Mouse (Mus musculus) spleen, adult 18-20 months (tissue): ENCODE data around the gene Olfr982.

Experiments used
- DNase-seq, 2 experiments: peaks; one replicate each; pipeline ENCODE4 v3.0.0; 2022; ENCODE audit warnings: mixed read lengths in 2 of 2

Gene Olfr982

DNA sequence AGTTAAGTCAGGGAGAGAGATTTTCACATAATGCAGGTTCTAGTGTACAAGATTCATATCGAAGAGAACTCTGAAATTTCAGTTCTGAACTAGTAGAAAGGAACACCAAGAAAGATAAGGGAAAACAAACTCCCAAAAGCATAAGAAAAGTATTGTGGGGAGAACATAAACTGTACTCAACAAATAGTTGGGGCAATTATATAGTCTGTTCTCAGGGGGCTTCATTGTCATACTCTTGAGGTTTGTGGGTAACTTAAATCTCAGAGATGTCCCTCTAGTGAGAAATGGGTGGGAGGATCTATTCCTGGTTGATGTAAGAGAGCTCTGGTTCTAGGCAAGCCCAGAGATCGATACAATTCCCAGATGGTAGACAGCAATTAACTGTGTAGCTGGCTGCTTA is at the start of gene Olfr982:
Olfr982 (plus strand) TSS at position 301 of the 400 bp plus-strand sequence.
- no peak for DNase-seq

DNA sequence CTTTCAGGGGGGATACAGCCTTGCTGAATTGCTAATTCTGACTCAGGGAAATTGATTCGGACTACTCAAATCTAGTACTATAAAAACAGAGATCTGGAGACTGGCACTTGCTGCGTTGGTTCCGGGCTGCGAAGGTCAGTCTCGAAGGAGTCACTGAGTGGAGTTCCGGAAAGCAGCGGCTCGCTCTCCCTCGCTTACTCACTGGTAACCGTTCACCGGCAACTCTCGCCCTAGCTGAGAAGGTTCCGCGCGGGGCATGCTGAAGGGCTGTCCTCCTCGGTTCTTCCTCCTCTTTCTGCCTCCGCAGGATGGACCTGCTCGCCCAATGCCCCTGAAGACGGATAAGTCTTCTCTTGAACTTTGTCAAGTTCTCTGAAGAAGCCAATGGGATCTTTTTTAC is 23.5 kb upstream of the Olfr982 start:
- no peak for DNase-seq

DNA sequence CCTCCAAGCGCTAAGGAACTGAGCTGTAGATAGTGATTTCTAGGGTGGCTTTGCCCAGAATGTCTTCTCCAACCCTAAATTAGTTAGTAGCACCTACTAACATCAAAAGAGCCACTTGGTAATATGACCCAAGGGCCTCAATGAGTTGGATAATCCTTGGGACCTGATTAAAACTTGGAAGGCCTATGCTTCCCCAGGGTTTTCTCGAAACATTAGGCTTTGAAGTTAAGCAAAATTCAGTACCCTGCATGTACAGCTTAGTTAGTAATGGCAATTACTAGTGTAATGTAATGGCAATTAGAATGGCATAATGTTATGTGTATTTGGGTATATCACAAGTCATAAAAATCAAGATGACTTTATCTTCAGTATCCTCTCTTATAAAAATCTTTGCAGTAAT is 19.9 kb downstream of the Olfr982 start, which contains the start of gene Olfr983:
Olfr983 (minus strand) TSS at position 101 of the 400 bp plus-strand sequence.
- DNase-seq: no peak

- no peak for DNase-seq
These were observed 21.1 kb downstream of the Olfr982 start for GRCm38 (mm10) chr9:40094769-40095168.

DNA sequence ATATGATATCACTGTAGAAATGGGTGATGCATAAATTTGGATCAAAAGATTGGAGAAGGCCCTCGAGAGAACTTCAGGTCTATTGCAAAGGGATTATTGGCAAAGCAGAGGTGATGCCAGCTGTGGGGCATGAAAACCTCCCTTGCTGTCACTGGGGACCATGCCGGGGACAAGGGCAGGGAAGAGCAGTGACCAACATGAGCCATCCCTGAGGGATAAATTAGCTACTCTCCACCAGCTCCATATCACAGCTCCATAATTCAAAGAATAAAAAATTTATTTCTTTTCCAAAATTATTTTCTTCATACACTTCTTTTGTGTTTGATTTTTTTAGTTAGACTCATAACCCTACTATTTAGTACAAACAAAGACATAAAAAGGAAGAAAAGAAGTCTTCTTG is 40.5 kb downstream of the Olfr982 start, which contains the start of gene Olfr984:
Olfr984 (minus strand) TSS at position 101 of the 400 bp plus-strand sequence.
- DNase-seq: no peak

DNA sequence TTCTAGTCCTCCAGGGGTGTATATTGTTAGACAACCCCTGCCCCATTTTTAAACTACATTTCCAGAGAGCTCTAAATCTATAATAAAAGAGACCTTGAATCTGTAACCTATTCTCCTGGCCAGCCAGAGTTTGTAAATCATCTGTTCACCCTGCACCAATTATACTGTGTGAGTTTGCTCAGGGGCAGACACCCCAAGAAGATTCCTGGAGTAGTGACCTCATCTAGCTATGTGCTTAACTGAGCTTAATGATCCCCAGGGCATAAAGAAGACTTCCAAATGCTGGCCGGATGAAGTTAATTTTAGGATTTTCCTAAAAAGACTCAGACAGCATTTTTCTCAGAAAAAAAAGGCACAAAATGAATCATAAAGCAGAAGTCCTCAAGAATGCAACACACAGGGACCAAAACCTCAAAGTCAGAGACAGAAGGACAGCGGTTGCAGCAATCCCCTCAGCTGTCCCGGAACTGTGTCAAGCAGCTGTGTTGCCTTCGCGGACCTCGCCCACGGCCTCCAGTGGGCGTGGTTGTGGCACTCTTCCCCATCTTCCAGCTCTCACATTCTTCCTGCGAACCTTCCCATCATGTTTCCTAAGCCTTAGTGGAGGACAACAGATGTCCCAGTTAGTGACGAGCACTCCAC is 43.1 kb downstream of the Olfr982 start:
- DNase-seq: no peak

DNA sequence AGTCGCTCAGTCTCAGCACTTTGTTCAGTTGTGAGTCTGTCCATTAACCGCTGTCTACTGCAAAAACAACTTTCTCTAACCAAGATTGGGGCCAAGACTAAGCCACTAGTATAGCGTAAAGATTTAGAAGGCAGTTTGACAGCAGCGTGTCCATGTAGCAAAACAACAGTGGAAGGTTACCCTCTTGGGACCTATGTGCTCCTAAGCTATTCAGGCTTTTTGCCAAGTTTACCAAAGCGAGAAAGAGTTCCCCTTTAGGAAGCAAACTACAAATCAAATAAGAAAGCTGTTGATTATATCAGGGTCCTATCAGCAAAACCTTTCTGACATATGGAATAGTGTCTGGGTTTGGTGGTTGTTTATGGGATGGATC is 43.6 kb downstream of the Olfr982 start:
- no peak for DNase-seq
